ENCODE assay signal across 31 mouse cellular contexts in genomic region chr7:82164681-82165080, GRCm38 (mm10). TPM values are rescaled to one million over a fixed set of nuclear protein-coding genes. Genes with fewer than 3 reads are reported as not detected.
DNase-seq lines count a peak whose midpoint lies in the region; ATAC-seq lines count a peak whose summit lies in the region.
"Had no signal": no experiment of that assay in that cellular context is flagged by ENCODE, and none has a peak within 500 bp of the region (broad histone marks: within the 10 kb centered on the region; RNA-seq: fewer than 3 reads in every experiment).

No protein-coding gene starts in this region.

- intact Hi-C loops in heart, postnatal 14 days (cut with DNase I): no loop called here
- intact Hi-C loops in left cerebral cortex, postnatal 4 days (cut with DNase I): no loop called here

- no peak overlapping the region for H3K4me3 ChIP-seq in liver, embryonic 11.5 days (ENCODE audit: low read depth, low read length)
- no peak overlapping the region for H3K4me3 ChIP-seq in liver, embryonic 12.5 days
- H3K4me3 ChIP-seq: embryonic facial prominence, embryonic 13.5 days; embryonic facial prominence, embryonic 15.5 days; erythroblast, embryonic 14.5 days; forebrain, embryonic 10.5 days; forebrain, embryonic 12.5 days had no signal

- no peak overlapping the region for H3K9ac ChIP-seq in liver, embryonic 11.5 days (ENCODE audit: low read depth, low read length)
- H3K9ac ChIP-seq in liver, embryonic 12.5 days: no peak overlapping the region
- H3K9ac ChIP-seq: embryonic facial prominence, embryonic 13.5 days; embryonic facial prominence, embryonic 15.5 days; forebrain, embryonic 12.5 days had no signal

- H3K27ac ChIP-seq in liver, embryonic 11.5 days (ENCODE audit: low read depth, low read length): no peak overlapping the region
- H3K27ac ChIP-seq in liver, embryonic 12.5 days: no peak overlapping the region
- H3K27ac ChIP-seq: embryonic facial prominence, embryonic 13.5 days; embryonic facial prominence, embryonic 15.5 days; forebrain, embryonic 10.5 days; forebrain, embryonic 12.5 days had no signal

- 90% methylated on average over 14 of the region's 14 CpGs for WGBS in liver, embryonic 11.5 days
- 82% methylated on average over 14 of the region's 14 CpGs for WGBS in liver, embryonic 12.5 days (ENCODE audit: insufficient replicate concordance)

- peak; percentile 82 for DNase-seq in heart, adult 11 months
- DNase-seq in heart, postnatal 14 days: no peak
- peak; percentile 27 for DNase-seq in liver, embryonic 11.5 days (ENCODE audit: low spot score)
- DNase-seq in R1 (ENCODE audit: low read depth, low spot score): peak; percentile 44
- DNase-seq in left cerebral cortex, postnatal 4 days: no peak
- DNase-seq: adrenal gland, adult 8-10 months; adrenal gland, postnatal 14 days; adrenal gland, postnatal 36 days; B cell, adult 2 months; cerebellum, adult 11 months; cerebellum, adult 18-20 months; cerebellum, adult 8-10 months; cerebellum, adult 9-11 months; cerebellum, postnatal 14 days; cerebellum, postnatal 36 days; embryo, embryonic 11 days had no signal

- H3K4me2 ChIP-seq in liver, embryonic 11.5 days: no peak overlapping the region
- H3K4me2 ChIP-seq in liver, embryonic 12.5 days: no peak overlapping the region
- H3K4me2 ChIP-seq: embryonic facial prominence, embryonic 13.5 days; embryonic facial prominence, embryonic 15.5 days; forebrain, embryonic 12.5 days had no signal

- ATAC-seq in liver, embryonic 11.5 days (replicated peaks; ENCODE audit: low FRiP score): no peak
- no peak for ATAC-seq in liver, embryonic 12.5 days
- ATAC-seq in cerebellum, adult (ENCODE audit: insufficient number of reproducible peaks, low FRiP score, low TSS enrichment): no peak
- ATAC-seq: activated CD4-positive, CD25-positive, alpha-beta regulatory T cell, adult 4 months; CD4-positive, CD25-positive, alpha-beta regulatory T cell, adult 4 months; forebrain, embryonic 14.5 days; forebrain, embryonic 16.5 days; Patski had no signal

- no peaks in the 10 kb centered on the region for H3K4me1 ChIP-seq in liver, embryonic 11.5 days (replicated peaks; ENCODE audit: control insufficient read depth, insufficient read depth, low read length)
- no peaks in the 10 kb centered on the region for H3K4me1 ChIP-seq in liver, embryonic 12.5 days
- H3K4me1 ChIP-seq: embryonic facial prominence, embryonic 13.5 days; embryonic facial prominence, embryonic 15.5 days; forebrain, embryonic 10.5 days; forebrain, embryonic 12.5 days had no signal

- no peaks in the 10 kb centered on the region; the same call in 1 of the 2 replicates for H3K9me3 ChIP-seq in liver, embryonic 11.5 days (ENCODE audit: control insufficient read depth, low read length)
- peaks cover 16% of the 10 kb centered on the region; the same call in 1 of the 2 replicates for H3K9me3 ChIP-seq in liver, embryonic 12.5 days (replicated peaks)
- H3K9me3 ChIP-seq: embryonic facial prominence, embryonic 15.5 days had no signal

- no peaks in the 10 kb centered on the region for H3K36me3 ChIP-seq in liver, embryonic 11.5 days (ENCODE audit: control insufficient read depth, insufficient read depth, low read length)
- H3K36me3 ChIP-seq in liver, embryonic 12.5 days: no peaks in the 10 kb centered on the region
- H3K36me3 ChIP-seq: embryonic facial prominence, embryonic 13.5 days; embryonic facial prominence, embryonic 15.5 days; forebrain, embryonic 10.5 days; forebrain, embryonic 12.5 days; G1E had no signal

- H3K27me3 ChIP-seq in liver, embryonic 11.5 days (replicated peaks; ENCODE audit: control insufficient read depth, insufficient read depth, low read length): no peaks in the 10 kb centered on the region
- no peaks in the 10 kb centered on the region for H3K27me3 ChIP-seq in liver, embryonic 12.5 days (replicated peaks)
- H3K27me3 ChIP-seq: CH12.LX; embryonic facial prominence, embryonic 13.5 days; embryonic facial prominence, embryonic 15.5 days; forebrain, embryonic 12.5 days; Patski had no signal

RNA-seq across cellular contexts. Expression of gene Sh3gl3, which starts 9.0 kb away (rescaled TPM):
- total RNA-seq in heart, postnatal 14 days (2021): under 1 TPM; 0.55 to 0.93 TPM
- 3.8 and 4.9 TPM in 2 replicates for polyA plus RNA-seq in liver, embryonic 11.5 days (2014; fragmentation: Nextera tagmentation; extraction: Ambion mirVana)
- polyA plus RNA-seq in liver, embryonic 12.5 days (2016; fragmentation: Nextera tagmentation; extraction: Ambion mirVana): 1.3 and 1.4 TPM in 2 replicates
- total RNA-seq in left cerebral cortex, postnatal 4 days (2021): 10 to 100 TPM; 64.2 to 67.2 TPM
- total RNA-seq: CH12.LX; common myeloid progenitor, adult 5-6 weeks had no signal
- polyA plus RNA-seq: erythroblast, embryonic 14.5 days; G1E had no signal

Comparison
In these comparisons a context has a peak if more than half of its experiments do, and no peak if none do; other contexts are left out.
1. DNase-seq: peak in heart, adult 11 months (single experiment), liver, embryonic 11.5 days (single experiment) and R1 (single experiment); none in heart, postnatal 14 days (0 of 2) and left cerebral cortex, postnatal 4 days (single experiment).
2. RNA of gene Sh3gl3, which starts 9.0 kb away (total RNA-seq): 64.2 to 67.2 TPM in left cerebral cortex, postnatal 4 days; 0.55 to 0.93 TPM in heart, postnatal 14 days; every median in the first group is over 10 times any median in the second.